25 mouse cellular contexts compared by ENCODE assay signal in the genomic region with DNA sequence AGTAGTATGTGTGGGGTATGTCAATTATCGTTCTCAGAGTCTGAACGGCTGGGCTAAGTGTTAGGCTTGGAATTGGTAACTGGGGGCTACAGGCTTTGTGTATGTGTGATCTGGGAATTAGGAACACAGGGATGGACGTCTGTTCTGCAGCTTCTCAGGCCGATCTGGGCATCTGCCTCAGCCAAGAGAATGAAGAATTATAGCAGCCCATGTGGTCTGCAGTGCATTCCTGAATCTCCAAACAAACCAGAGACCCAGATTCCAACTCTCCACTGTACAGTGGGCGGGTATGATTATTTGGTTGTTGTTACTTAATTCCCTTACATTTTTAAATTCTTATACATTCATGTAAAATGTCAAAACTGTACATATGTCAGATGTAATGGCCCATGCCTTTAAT. TPM values are rescaled to one million over a fixed set of nuclear protein-coding genes. Genes with fewer than 3 reads are reported as not detected.
DNase-seq lines count a peak whose midpoint lies in the region; ATAC-seq and TF ChIP-seq lines count a peak whose summit lies in the region.
"Had no signal": no experiment of that assay in that cellular context is flagged by ENCODE, and none has a peak within 500 bp of the region (broad histone marks: within the 10 kb centered on the region; RNA-seq: fewer than 3 reads in every experiment).

No protein-coding gene starts in this region.

- TF ChIP-seq EP300 in stomach, postnatal 0 days (optimal IDR thresholded peaks at IDR 0.05): no peak

- ATAC-seq in heart, embryonic 12.5 days (ENCODE audit: insufficient number of reproducible peaks, low FRiP score): no peak
- peak; percentile 28; the same call in 1 of the 2 replicates for ATAC-seq in lung, embryonic 15.5 days (ENCODE audit: borderline replicate concordance, extremely low read depth, low FRiP score, low TSS enrichment)
- ATAC-seq in intestine, embryonic 15.5 days: no peak
- no peak for ATAC-seq in stomach, postnatal 0 days (ENCODE audit: low FRiP score, low TSS enrichment)
- ATAC-seq: activated CD4-positive, CD25-positive, alpha-beta regulatory T cell, adult 4 months; inflammation-experienced regulatory T-cells, adult 6 months; midbrain, embryonic 16.5 days had no signal

- WGBS in heart, embryonic 12.5 days: 60% methylated on average over 5 of the region's 5 CpGs
- WGBS in lung, embryonic 15.5 days: 31% methylated on average over 5 of the region's 5 CpGs
- 37% methylated on average over 5 of the region's 5 CpGs for WGBS in intestine, embryonic 15.5 days
- WGBS in stomach, postnatal 0 days: 31% methylated on average over 5 of the region's 5 CpGs

- H3K4me2 ChIP-seq in heart, embryonic 12.5 days: no peak overlapping the region
- no peak overlapping the region for H3K4me2 ChIP-seq in lung, embryonic 15.5 days
- H3K4me2 ChIP-seq in intestine, embryonic 15.5 days (replicated peaks): no peak overlapping the region
- H3K4me2 ChIP-seq in stomach, postnatal 0 days (replicated peaks; ENCODE audit: low read depth): no peak overlapping the region
- H3K4me2 ChIP-seq: heart, embryonic 15.5 days; hindbrain, embryonic 13.5 days; limb, embryonic 12.5 days; liver, embryonic 11.5 days had no signal

- no peaks in the 10 kb centered on the region for H3K27me3 ChIP-seq in heart, embryonic 12.5 days (replicated peaks)
- H3K27me3 ChIP-seq in lung, embryonic 15.5 days: no peaks in the 10 kb centered on the region
- H3K27me3 ChIP-seq in intestine, embryonic 15.5 days (replicated peaks): no peaks in the 10 kb centered on the region
- no peaks in the 10 kb centered on the region for H3K27me3 ChIP-seq in stomach, postnatal 0 days (ENCODE audit: control insufficient read depth, insufficient read depth, low read length)
- H3K27me3 ChIP-seq: heart, embryonic 15.5 days; hindbrain, embryonic 13.5 days; limb, embryonic 12.5 days had no signal

- no peak overlapping the region for H3K4me3 ChIP-seq in heart, embryonic 12.5 days
- H3K4me3 ChIP-seq in lung, embryonic 15.5 days: no peak overlapping the region
- no peak overlapping the region for H3K4me3 ChIP-seq in intestine, embryonic 15.5 days (replicated peaks)
- H3K4me3 ChIP-seq in stomach, postnatal 0 days (ENCODE audit: low read depth, low read length): no peak overlapping the region
- H3K4me3 ChIP-seq: forebrain, embryonic 10.5 days; heart, embryonic 15.5 days; hindbrain, embryonic 13.5 days; limb, embryonic 12.5 days; midbrain, embryonic 10.5 days had no signal

- no peak overlapping the region for H3K9ac ChIP-seq in heart, embryonic 12.5 days
- no peak overlapping the region for H3K9ac ChIP-seq in lung, embryonic 15.5 days
- H3K9ac ChIP-seq in intestine, embryonic 15.5 days: no peak overlapping the region
- H3K9ac ChIP-seq in stomach, postnatal 0 days (ENCODE audit: low read length): no peak overlapping the region
- H3K9ac ChIP-seq: heart, embryonic 15.5 days; hindbrain, embryonic 13.5 days; limb, embryonic 12.5 days had no signal

- no peaks in the 10 kb centered on the region for H3K36me3 ChIP-seq in heart, embryonic 12.5 days
- no peaks in the 10 kb centered on the region for H3K36me3 ChIP-seq in lung, embryonic 15.5 days
- H3K36me3 ChIP-seq in intestine, embryonic 15.5 days: no peaks in the 10 kb centered on the region
- H3K36me3 ChIP-seq in stomach, postnatal 0 days (ENCODE audit: control insufficient read depth, insufficient read depth, low read length): no peaks in the 10 kb centered on the region
- H3K36me3 ChIP-seq: heart, embryonic 15.5 days; hindbrain, embryonic 13.5 days; midbrain, embryonic 10.5 days had no signal

- H3K27ac ChIP-seq in heart, embryonic 12.5 days (ENCODE audit: poor library complexity, severe bottlenecking): no peak overlapping the region
- 0 out of 2 replicates have a peak overlapping the region, but pooled peaks have one; percentile 42 for H3K27ac ChIP-seq in lung, embryonic 15.5 days
- H3K27ac ChIP-seq in intestine, embryonic 15.5 days: peak overlapping the region; percentile 56
- H3K27ac ChIP-seq in stomach, postnatal 0 days (replicated peaks): peak overlapping the region; percentile 13; the same call in 1 of the 2 replicates
- H3K27ac ChIP-seq: forebrain, embryonic 10.5 days; heart, embryonic 15.5 days; hindbrain, embryonic 13.5 days; limb, embryonic 12.5 days; midbrain, embryonic 10.5 days had no signal

- no peak for TF ChIP-seq CTCF in stomach, postnatal 0 days (IDR thresholded peaks at IDR 0.05; ENCODE audit: low read depth)

- peaks cover 16% of the 10 kb centered on the region for H3K4me1 ChIP-seq in heart, embryonic 12.5 days (replicated peaks)
- H3K4me1 ChIP-seq in lung, embryonic 15.5 days: peaks cover 56% of the 10 kb centered on the region
- H3K4me1 ChIP-seq in intestine, embryonic 15.5 days (replicated peaks): peaks cover 21% of the 10 kb centered on the region
- H3K4me1 ChIP-seq in stomach, postnatal 0 days (replicated peaks; ENCODE audit: control insufficient read depth, insufficient read depth): peaks cover 3% of the 10 kb centered on the region; the same call in 1 of the 2 replicates
- H3K4me1 ChIP-seq: heart, embryonic 15.5 days had no signal

- DNase-seq in heart, adult 11 months: peak; percentile 65
- DNase-seq in lung, postnatal 4 days: no peak
- no peak for DNase-seq in stomach, postnatal 0 days (ENCODE audit: low spot score)
- DNase-seq in cerebellum, adult 11-12 months: no peak
- DNase-seq in urinary bladder, postnatal 36 days (ENCODE audit: low spot score in 2 of 2): no peak
- DNase-seq: adrenal gland, adult 8-10 months; cerebellum, adult 18-20 months; cerebellum, postnatal 36 days; embryo, embryonic 11 days; heart, postnatal 36 days; kidney, postnatal 25 days; lung, adult 2 months; thymus, postnatal 25 days had no signal

- H3K9me3 ChIP-seq in heart, embryonic 12.5 days (replicated peaks): no peaks in the 10 kb centered on the region
- H3K9me3 ChIP-seq in lung, embryonic 15.5 days: no peaks in the 10 kb centered on the region
- H3K9me3 ChIP-seq in intestine, embryonic 15.5 days: no peaks in the 10 kb centered on the region
- no peaks in the 10 kb centered on the region for H3K9me3 ChIP-seq in stomach, postnatal 0 days (ENCODE audit: control insufficient read depth, low read length)
- H3K9me3 ChIP-seq: forebrain, embryonic 10.5 days; heart, embryonic 15.5 days; hindbrain, embryonic 13.5 days; limb, embryonic 12.5 days; midbrain, embryonic 10.5 days had no signal

RNA-seq across cellular contexts. Expression of gene Epha4, which starts 43.4 kb away (rescaled TPM):
- polyA plus RNA-seq in heart, embryonic 12.5 days (2016; fragmentation: Nextera tagmentation; extraction: Ambion mirVana): 6.2 and 6.9 TPM in 2 replicates
- 14.2 and 16.9 TPM in 2 replicates for polyA plus RNA-seq in lung, embryonic 15.5 days (2015; fragmentation: Nextera tagmentation; extraction: Ambion mirVana)
- 8.7 and 10.4 TPM in 2 replicates for polyA plus RNA-seq in intestine, embryonic 15.5 days (2015; fragmentation: Nextera tagmentation; extraction: Ambion mirVana)
- 3.8 and 5.4 TPM in 2 replicates for polyA plus RNA-seq in stomach, postnatal 0 days (2015; fragmentation: Nextera tagmentation; extraction: Ambion mirVana)
